21 mouse cellular contexts compared by ENCODE assay signal in the genomic region with DNA sequence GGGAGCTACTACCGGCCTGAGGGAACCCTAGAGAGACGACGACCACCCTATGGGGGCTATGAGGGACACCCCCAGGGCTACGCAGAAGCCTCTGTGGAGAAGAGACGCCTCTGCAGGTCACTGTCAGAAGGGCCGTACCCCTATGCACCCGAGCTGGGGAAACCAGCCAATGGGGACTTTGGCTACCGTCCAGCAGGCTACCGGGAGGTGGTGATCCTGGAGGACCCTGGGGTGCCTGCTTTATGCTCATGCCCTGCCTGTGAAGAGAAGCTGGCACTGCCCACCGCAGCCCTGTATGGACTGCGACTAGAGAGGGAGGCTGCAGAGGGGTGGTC. TPM values are rescaled to one million over a fixed set of nuclear protein-coding genes. Genes with fewer than 3 reads are reported as not detected.
A peak's percentile ranks its signal among the peaks of the same experiment; 100 is the strongest.
DNase-seq lines count a peak whose midpoint lies in the region; ATAC-seq lines count a peak whose summit lies in the region.
"Had no signal": no experiment of that assay in that cellular context is flagged by ENCODE, and none has a peak within 500 bp of the region (broad histone marks: within the 10 kb centered on the region; RNA-seq: fewer than 3 reads in every experiment).

No protein-coding gene starts in this region.

- peaks cover 24% of the 10 kb centered on the region for H3K27me3 ChIP-seq in forebrain, embryonic 10.5 days (ENCODE audit: poor library complexity, severe bottlenecking)
- H3K27me3 ChIP-seq in forebrain, embryonic 16.5 days (replicated peaks; ENCODE audit: control insufficient read depth, insufficient read depth, low read length): peaks cover 4% of the 10 kb centered on the region; the same call in 1 of the 2 replicates
- H3K27me3 ChIP-seq in megakaryocyte, embryonic 14.5 days (replicated peaks): peaks cover 40% of the 10 kb centered on the region
- H3K27me3 ChIP-seq: Patski had no signal

- peaks cover 34% of the 10 kb centered on the region for H3K4me1 ChIP-seq in forebrain, embryonic 10.5 days
- H3K4me1 ChIP-seq in forebrain, embryonic 16.5 days (replicated peaks; ENCODE audit: control insufficient read depth, insufficient read depth, low read length): peaks cover 19% of the 10 kb centered on the region
- peaks cover 49% of the 10 kb centered on the region for H3K4me1 ChIP-seq in megakaryocyte, embryonic 14.5 days

- no peaks in the 10 kb centered on the region for H3K9me3 ChIP-seq in forebrain, embryonic 10.5 days
- no peaks in the 10 kb centered on the region for H3K9me3 ChIP-seq in forebrain, embryonic 16.5 days (ENCODE audit: control insufficient read depth, low read length)
- no peaks in the 10 kb centered on the region for H3K9me3 ChIP-seq in megakaryocyte, embryonic 14.5 days
- H3K9me3 ChIP-seq: heart, embryonic 13.5 days; hindbrain, embryonic 10.5 days had no signal

- peak overlapping the region; percentile 30; the same call in 1 of the 2 replicates for H3K27ac ChIP-seq in forebrain, embryonic 10.5 days
- no peak overlapping the region for H3K27ac ChIP-seq in forebrain, embryonic 16.5 days (ENCODE audit: low read length)
- H3K27ac ChIP-seq: heart, embryonic 13.5 days; hindbrain, embryonic 10.5 days; hindbrain, postnatal 0 days; layer of hippocampus, adult 2 months; stomach, postnatal 0 days had no signal

- no peak overlapping the region for H3K4me2 ChIP-seq in forebrain, embryonic 16.5 days (ENCODE audit: low read length)
- H3K4me2 ChIP-seq: heart, embryonic 13.5 days had no signal

- H3K9ac ChIP-seq in forebrain, embryonic 16.5 days (replicated peaks; ENCODE audit: low read depth, low read length): no peak overlapping the region
- H3K9ac ChIP-seq: forebrain, postnatal 0 days; liver, postnatal 0 days had no signal

- no peak for DNase-seq in forebrain, embryonic 10.5 days (ENCODE audit: extremely low spot score, low spot score)
- DNase-seq in heart, postnatal 10 days: peak; percentile 17 to 26
- no peak for DNase-seq in heart, adult 8-10 months (ENCODE audit: low spot score)
- DNase-seq in ovary, postnatal 36 days (ENCODE audit: low spot score): no peak
- DNase-seq: embryo, embryonic 11 days; forebrain, postnatal 0 days; kidney, postnatal 14 days; layer of hippocampus, postnatal 36 days; liver, postnatal 0 days; right cerebral cortex, adult 18-20 months; thymus, postnatal 14 days had no signal

- ATAC-seq in forebrain, embryonic 16.5 days: no peak
- no peak for ATAC-seq in megakaryocyte, adult 5-6 weeks (ENCODE audit: poor library complexity, severe bottlenecking)
- ATAC-seq: forebrain, postnatal 0 days; hindbrain, postnatal 0 days; intestine, postnatal 0 days; liver, postnatal 0 days; Patski had no signal

- H3K36me3 ChIP-seq in forebrain, embryonic 10.5 days (replicated peaks): peaks cover 57% of the 10 kb centered on the region
- H3K36me3 ChIP-seq in forebrain, embryonic 16.5 days (ENCODE audit: control insufficient read depth, insufficient read depth): no peaks in the 10 kb centered on the region
- H3K36me3 ChIP-seq in megakaryocyte, embryonic 14.5 days (replicated peaks; ENCODE audit: low read length): peaks cover 14% of the 10 kb centered on the region

- 89% methylated on average over 11 of the region's 11 CpGs for WGBS in forebrain, embryonic 10.5 days
- 76% methylated on average over 11 of the region's 11 CpGs for WGBS in forebrain, embryonic 16.5 days

- H3K4me3 ChIP-seq in forebrain, embryonic 10.5 days: no peak overlapping the region
- no peak overlapping the region for H3K4me3 ChIP-seq in forebrain, embryonic 16.5 days (replicated peaks; ENCODE audit: low read length)
- peak overlapping the region; percentile 18 for H3K4me3 ChIP-seq in megakaryocyte, embryonic 14.5 days (replicated peaks)
- H3K4me3 ChIP-seq: heart, embryonic 13.5 days; hindbrain, embryonic 10.5 days; layer of hippocampus, adult 2 months had no signal

- intact Hi-C loops in heart, postnatal 10 days (cut with DNase I): no loop called here

RNA-seq across cellular contexts. Expression of a gene that starts 11.2 kb away (rescaled TPM):
- polyA plus RNA-seq in forebrain, embryonic 10.5 days (2016; fragmentation: Nextera tagmentation; extraction: Ambion mirVana): 11.1 and 13.1 TPM in 2 replicates
- polyA plus RNA-seq in forebrain, embryonic 16.5 days (2015; fragmentation: Nextera tagmentation; extraction: Ambion mirVana): 6.9 and 7.7 TPM in 2 replicates
- 100 to 1,000 TPM in 1 of 2 experiments, 10 to 100 TPM in 1; 95.1 to 108 TPM for total RNA-seq in heart, postnatal 10 days (2021)
- 100 to 1,000 TPM; 123 to 146 (median 133) TPM for total RNA-seq in heart, adult 8-10 months (2022)
- 0.43 TPM in 1 of 2 replicates, not detected in the other for polyA plus RNA-seq in megakaryocyte, embryonic 14.5 days (2012; ENCODE audit: insufficient read depth, low replicate concordance)
- 0.32 and 1.9 TPM in 2 replicates for total RNA-seq in megakaryocyte, adult 5-6 weeks (2015)
- 0.07 TPM in 1 of 2 replicates, not detected in the other for total RNA-seq in megakaryocyte, adult 5-6 weeks (2017)

RNA-seq across cellular contexts. Expression of a gene that starts 24.6 kb away (rescaled TPM):
- polyA plus RNA-seq in forebrain, embryonic 10.5 days (2016; fragmentation: Nextera tagmentation; extraction: Ambion mirVana): 10.8 and 12.7 TPM in 2 replicates
- polyA plus RNA-seq in forebrain, embryonic 16.5 days (2015; fragmentation: Nextera tagmentation; extraction: Ambion mirVana): 48.2 and 56.4 TPM in 2 replicates
- 10 to 100 TPM; 19.1 to 22.2 TPM for total RNA-seq in heart, postnatal 10 days (2021)
- total RNA-seq in heart, adult 8-10 months (2022): 10 to 100 TPM; 13.2 to 16.8 (median 15.6) TPM
- 9.5 and 25.9 TPM in 2 replicates for polyA plus RNA-seq in megakaryocyte, embryonic 14.5 days (2012; ENCODE audit: insufficient read depth, low replicate concordance)
- total RNA-seq in megakaryocyte, adult 5-6 weeks (2015): 6.1 and 7.5 TPM in 2 replicates
- total RNA-seq in megakaryocyte, adult 5-6 weeks (2017): 20.6 and 22.6 TPM in 2 replicates

RNA-seq across cellular contexts. Expression of a gene that starts 32.7 kb away (rescaled TPM):
- 0.14 and 0.17 TPM in 2 replicates for polyA plus RNA-seq in forebrain, embryonic 10.5 days (2016; fragmentation: Nextera tagmentation; extraction: Ambion mirVana)
- polyA plus RNA-seq in forebrain, embryonic 16.5 days (2015; fragmentation: Nextera tagmentation; extraction: Ambion mirVana): 2.2 and 2.4 TPM in 2 replicates
- 10 to 100 TPM; 24.8 to 30.5 TPM for total RNA-seq in heart, postnatal 10 days (2021)
- 10 to 100 TPM; 20.6 to 52.4 (median 26.0) TPM for total RNA-seq in heart, adult 8-10 months (2022)
- polyA plus RNA-seq in megakaryocyte, embryonic 14.5 days (2012; ENCODE audit: insufficient read depth, low replicate concordance): 1.2 TPM in 1 of 2 replicates, not detected in the other
- total RNA-seq in megakaryocyte, adult 5-6 weeks (2015): 1.3 TPM in 1 of 2 replicates, not detected in the other
- not detected in 2 replicates for total RNA-seq in megakaryocyte, adult 5-6 weeks (2017)
- polyA plus RNA-seq: hindbrain, embryonic 10.5 days had no signal

RNA-seq across cellular contexts. Expression of a gene that starts 37.9 kb away (rescaled TPM):
- 140 and 143 TPM in 2 replicates for polyA plus RNA-seq in forebrain, embryonic 10.5 days (2016; fragmentation: Nextera tagmentation; extraction: Ambion mirVana)
- 109 and 117 TPM in 2 replicates for polyA plus RNA-seq in forebrain, embryonic 16.5 days (2015; fragmentation: Nextera tagmentation; extraction: Ambion mirVana)
- total RNA-seq in heart, postnatal 10 days (2021): 100 to 1,000 TPM; 149 to 154 TPM
- total RNA-seq in heart, adult 8-10 months (2022): 100 to 1,000 TPM; 161 to 190 (median 169) TPM
- 18.2 and 102 TPM in 2 replicates for polyA plus RNA-seq in megakaryocyte, embryonic 14.5 days (2012; ENCODE audit: insufficient read depth, low replicate concordance)
- total RNA-seq in megakaryocyte, adult 5-6 weeks (2015): 78.2 and 82.3 TPM in 2 replicates
- total RNA-seq in megakaryocyte, adult 5-6 weeks (2017): 199 and 204 TPM in 2 replicates

RNA-seq across cellular contexts. Expression of a gene that starts 38.9 kb away (rescaled TPM):
- 0.09 TPM in 1 of 2 replicates, not detected in the other for polyA plus RNA-seq in forebrain, embryonic 10.5 days (2016; fragmentation: Nextera tagmentation; extraction: Ambion mirVana)
- not detected in 2 replicates for polyA plus RNA-seq in forebrain, embryonic 16.5 days (2015; fragmentation: Nextera tagmentation; extraction: Ambion mirVana)
- under 1 TPM in 1 of 2 experiments, not detected in 1; 0.20 TPM for total RNA-seq in heart, postnatal 10 days (2021)
- total RNA-seq in heart, adult 8-10 months (2022): under 1 TPM in 3 of 4 experiments, not detected in 1; 0.11 to 0.13 (median 0.12) TPM
- 0.76 and 3.6 TPM in 2 replicates for polyA plus RNA-seq in megakaryocyte, embryonic 14.5 days (2012; ENCODE audit: insufficient read depth, low replicate concordance)
- 0.78 and 0.82 TPM in 2 replicates for total RNA-seq in megakaryocyte, adult 5-6 weeks (2015)
- total RNA-seq in megakaryocyte, adult 5-6 weeks (2017): 0.89 and 1.1 TPM in 2 replicates
- total RNA-seq: layer of hippocampus, adult 2 months had no signal

Comparison
In these comparisons a context has a peak if more than half of its experiments do, and no peak if none do; other contexts are left out.
1. DNase-seq: peak in heart, postnatal 10 days (2 of 2); none in forebrain, embryonic 10.5 days (single experiment), heart, adult 8-10 months (single experiment) and ovary, postnatal 36 days (single experiment).
2. RNA of a gene that starts 11.2 kb away (total RNA-seq): 123 to 146 TPM in heart, adult 8-10 months and 95.1 to 108 TPM in heart, postnatal 10 days; 0.07 to 1.9 TPM in megakaryocyte, adult 5-6 weeks; every median in the first group is over 10 times any median in the second.
3. RNA of a gene that starts 32.7 kb away (total RNA-seq): 20.6 to 52.4 TPM in heart, adult 8-10 months and 24.8 to 30.5 TPM in heart, postnatal 10 days; 1.3 TPM in megakaryocyte, adult 5-6 weeks; every median in the first group is over 4 times any median in the second.